Mouse (Mus musculus) olfactory bulb, adult 2 months (tissue): ENCODE measurements around the gene Lmtk3.
A peak's percentile ranks its signal among the peaks of the same experiment; 100 is the strongest.

Source experiments
- CTCF ChIP-seq: fragments of 200-500 bp; IDR thresholded peaks from 2 replicates; pipeline ENCODE4 v1.5.1; 2012; ENCODE audit warnings: low read depth, mild to moderate bottlenecking, low read length, moderate library complexity; ENCODE audit not compliant: insufficient read depth
- POLR2A ChIP-seq: fragments of 200-500 bp; IDR thresholded peaks from 2 replicates; pipeline ENCODE4 v1.6.1; 2012; ENCODE audit warnings: mild to moderate bottlenecking, low read depth, low read length, moderate library complexity; ENCODE audit not compliant: insufficient read depth

GRCm38 (mm10) chr7:45801348-45801747 lies 17.8 kb downstream of the Lmtk3 start:
- TF ChIP-seq POLR2A (no peak), CTCF (peak; percentile 100)
